Mouse (Mus musculus) heart, adult 11 months (tissue): ENCODE measurements around the gene Cx3cr1.
A peak's percentile ranks its signal among the peaks of the same experiment; 100 is the strongest.

Experiments used
- DNase-seq: peaks from one replicate; pipeline ENCODE4 v3.0.0; 2022

The Cx3cr1 gene

GRCm38 (mm10) chr9:119852347-119853030 is 217.2 kb downstream of the Cx3cr1 start:
- peak; percentile 58 for DNase-seq
